15 mouse cellular contexts compared by ENCODE assay signal in genomic region chr2:34123896-34124295, GRCm38 (mm10).
DNase-seq lines count a peak whose midpoint lies in the region; ATAC-seq and TF ChIP-seq lines count a peak whose summit lies in the region.
"Had no signal": no experiment of that assay in that cellular context is flagged by ENCODE, and none has a peak within 500 bp of the region (broad histone marks: within the 10 kb centered on the region; RNA-seq: fewer than 3 reads in every experiment).

No protein-coding gene starts in this region.

- ATAC-seq in limb, embryonic 11.5 days (ENCODE audit: insufficient number of reproducible peaks, low FRiP score, low TSS enrichment, low read depth), result no peak
- no peak for ATAC-seq in liver, embryonic 11.5 days (replicated peaks; ENCODE audit: low FRiP score)
- ATAC-seq: forebrain, embryonic 15.5 days; hindbrain, embryonic 16.5 days had no signal

- H3K9ac ChIP-seq in limb, embryonic 11.5 days (ENCODE audit: low read length), result no peak overlapping the region
- no peak overlapping the region for H3K9ac ChIP-seq in liver, embryonic 11.5 days (ENCODE audit: low read depth, low read length)
- H3K9ac ChIP-seq: forebrain, embryonic 15.5 days; heart, embryonic 13.5 days had no signal

- peak; percentile 6 for DNase-seq in adrenal gland, adult 8-10 months
- no peak for DNase-seq in adrenal gland, postnatal 25 days
- DNase-seq in kidney, postnatal 10 days, result peak; percentile 42
- no peak for DNase-seq in kidney, adult 2 months
- DNase-seq in limb, embryonic 11.5 days (ENCODE audit: low spot score), result peak; percentile 39
- no peak for DNase-seq in limb, embryonic 10.5 days (ENCODE audit: low spot score)
- DNase-seq in liver, embryonic 11.5 days (ENCODE audit: low spot score), result no peak
- DNase-seq: cerebellum, adult 2 months; cerebellum, postnatal 10 days; gastrocnemius, postnatal 36 days; heart, adult 11 months; heart, postnatal 36 days had no signal

- no peak for TF ChIP-seq POLR2A in kidney, adult 2 months (IDR thresholded peaks at IDR 0.05; ENCODE audit: low read depth, low read length)

- 20% methylated on average over 12 of the region's 12 CpGs for WGBS in kidney, adult 2 months
- 22% methylated on average over 12 of the region's 12 CpGs for WGBS in limb, embryonic 11.5 days
- 40% methylated on average over 12 of the region's 12 CpGs for WGBS in limb, embryonic 10.5 days
- 60% methylated on average over 12 of the region's 12 CpGs for WGBS in liver, embryonic 11.5 days

- no peaks in the 10 kb centered on the region; the same call in 1 of the 2 replicates for H3K9me3 ChIP-seq in limb, embryonic 11.5 days (ENCODE audit: control insufficient read depth, low read length)
- H3K9me3 ChIP-seq in limb, embryonic 10.5 days (replicated peaks), result no peaks in the 10 kb centered on the region
- H3K9me3 ChIP-seq in liver, embryonic 11.5 days (ENCODE audit: control insufficient read depth, low read length), result no peaks in the 10 kb centered on the region
- H3K9me3 ChIP-seq: forebrain, embryonic 15.5 days; heart, embryonic 13.5 days had no signal

- no peak overlapping the region for H3K4me3 ChIP-seq in kidney, adult 2 months (ENCODE audit: insufficient read depth, low read depth, low read length)
- no peak overlapping the region for H3K4me3 ChIP-seq in limb, embryonic 11.5 days (ENCODE audit: low read depth, low read length)
- H3K4me3 ChIP-seq in limb, embryonic 10.5 days, result no peak overlapping the region
- H3K4me3 ChIP-seq in liver, embryonic 11.5 days (ENCODE audit: low read depth, low read length), result no peak overlapping the region
- H3K4me3 ChIP-seq: forebrain, embryonic 15.5 days; heart, embryonic 13.5 days had no signal

- no peak overlapping the region for H3K4me2 ChIP-seq in limb, embryonic 11.5 days (ENCODE audit: low read depth, severe bottlenecking)
- H3K4me2 ChIP-seq in liver, embryonic 11.5 days, result no peak overlapping the region
- H3K4me2 ChIP-seq: forebrain, embryonic 15.5 days; heart, embryonic 13.5 days had no signal

- H3K27me3 ChIP-seq in kidney, adult 2 months (replicated peaks; ENCODE audit: control insufficient read depth, insufficient read depth, low read length), result no peaks in the 10 kb centered on the region
- no peaks in the 10 kb centered on the region for H3K27me3 ChIP-seq in limb, embryonic 11.5 days (ENCODE audit: control insufficient read depth, insufficient read depth, low read length)
- H3K27me3 ChIP-seq in limb, embryonic 10.5 days (ENCODE audit: low read depth, poor library complexity, severe bottlenecking), result peaks cover 31% of the 10 kb centered on the region; the same call in 1 of the 2 replicates
- no peaks in the 10 kb centered on the region; the same call in 1 of the 2 replicates for H3K27me3 ChIP-seq in liver, embryonic 11.5 days (replicated peaks; ENCODE audit: control insufficient read depth, insufficient read depth, low read length)
- H3K27me3 ChIP-seq: heart, embryonic 13.5 days had no signal

- no peaks in the 10 kb centered on the region for H3K36me3 ChIP-seq in kidney, adult 2 months (ENCODE audit: control insufficient read depth, insufficient read depth, low read length)
- no peaks in the 10 kb centered on the region for H3K36me3 ChIP-seq in limb, embryonic 11.5 days (ENCODE audit: control insufficient read depth, insufficient read depth, low read length)
- no peaks in the 10 kb centered on the region for H3K36me3 ChIP-seq in limb, embryonic 10.5 days
- no peaks in the 10 kb centered on the region for H3K36me3 ChIP-seq in liver, embryonic 11.5 days (ENCODE audit: control insufficient read depth, insufficient read depth, low read length)
- H3K36me3 ChIP-seq: forebrain, embryonic 15.5 days; heart, embryonic 13.5 days had no signal

- TF ChIP-seq CTCF in kidney, adult 2 months (conservative IDR thresholded peaks at IDR 0.05; ENCODE audit: insufficient read depth, insufficient read length, low read depth, low read length), result no peak

- no peaks in the 10 kb centered on the region for H3K4me1 ChIP-seq in kidney, adult 2 months (ENCODE audit: control insufficient read depth, insufficient read depth, low read length)
- peaks cover 7% of the 10 kb centered on the region for H3K4me1 ChIP-seq in limb, embryonic 11.5 days (ENCODE audit: control insufficient read depth, insufficient read depth, low read length)
- H3K4me1 ChIP-seq in limb, embryonic 10.5 days, result peaks cover 56% of the 10 kb centered on the region
- no peaks in the 10 kb centered on the region for H3K4me1 ChIP-seq in liver, embryonic 11.5 days (replicated peaks; ENCODE audit: control insufficient read depth, insufficient read depth, low read length)

- no peak overlapping the region for H3K27ac ChIP-seq in kidney, adult 2 months (ENCODE audit: insufficient read depth, low read depth, low read length)
- H3K27ac ChIP-seq in limb, embryonic 11.5 days (replicated peaks; ENCODE audit: low read depth, low read length), result no peak overlapping the region
- H3K27ac ChIP-seq in limb, embryonic 10.5 days, result no peak overlapping the region
- no peak overlapping the region for H3K27ac ChIP-seq in liver, embryonic 11.5 days (ENCODE audit: low read depth, low read length)
- H3K27ac ChIP-seq: forebrain, embryonic 15.5 days; heart, embryonic 13.5 days had no signal

Comparison
In these comparisons a context has a peak if more than half of its experiments do, and no peak if none do; other contexts are left out.
1. DNase-seq: peak in adrenal gland, adult 8-10 months (single experiment), kidney, postnatal 10 days (single experiment) and limb, embryonic 11.5 days (single experiment); none in adrenal gland, postnatal 25 days (single experiment), kidney, adult 2 months (single experiment), limb, embryonic 10.5 days (single experiment) and liver, embryonic 11.5 days (single experiment).